In genomic region chr7:132816528-132816927, GRCm38 (mm10) we compare ENCODE assay signal across 19 mouse cellular contexts. TPM values are rescaled to one million over a fixed set of nuclear protein-coding genes. Genes with fewer than 3 reads are reported as not detected.
DNase-seq lines count a peak whose midpoint lies in the region; ATAC-seq and TF ChIP-seq lines count a peak whose summit lies in the region.
"Had no signal": no experiment of that assay in that cellular context is flagged by ENCODE, and none has a peak within 500 bp of the region (broad histone marks: within the 10 kb centered on the region; RNA-seq: fewer than 3 reads in every experiment).

No protein-coding gene starts in this region.

- TF ChIP-seq RAD21 in CH12.LX (IDR thresholded peaks at IDR 0.05; ENCODE audit: low read depth, low read length) = no peak

- H3K27me3 ChIP-seq in forebrain, embryonic 12.5 days = no peaks in the 10 kb centered on the region
- no peaks in the 10 kb centered on the region for H3K27me3 ChIP-seq in forebrain, embryonic 10.5 days (ENCODE audit: poor library complexity, severe bottlenecking)
- H3K27me3 ChIP-seq in CH12.LX (replicated peaks) = no peaks in the 10 kb centered on the region
- H3K27me3 ChIP-seq in splenic B cell, adult 2 months (ENCODE audit: control insufficient read depth, insufficient read depth, low read length, poor library complexity, severe bottlenecking) = no peaks in the 10 kb centered on the region
- H3K27me3 ChIP-seq in hindbrain, embryonic 12.5 days = no peaks in the 10 kb centered on the region
- H3K27me3 ChIP-seq: embryonic facial prominence, embryonic 12.5 days; forebrain, embryonic 15.5 days had no signal

- H3K4me1 ChIP-seq in forebrain, embryonic 12.5 days = peaks cover 45% of the 10 kb centered on the region
- peaks cover 64% of the 10 kb centered on the region for H3K4me1 ChIP-seq in forebrain, embryonic 10.5 days
- peaks cover 3 to 33% of the 10 kb centered on the region in 2 experiments for H3K4me1 ChIP-seq in CH12.LX (ENCODE audit: control insufficient read depth in 1 of 2, insufficient read depth in 2 of 2)
- peaks cover 16% of the 10 kb centered on the region for H3K4me1 ChIP-seq in hindbrain, embryonic 12.5 days

- peaks cover 11% of the 10 kb centered on the region; the same call in 1 of the 2 replicates for H3K79me2 ChIP-seq in CH12.LX (replicated peaks; ENCODE audit: control insufficient read depth, extremely low read depth, insufficient read depth, poor library complexity, severe bottlenecking)

- ATAC-seq in forebrain, embryonic 12.5 days (ENCODE audit: low FRiP score) = no peak
- ATAC-seq in hindbrain, embryonic 12.5 days (ENCODE audit: low FRiP score) = no peak
- ATAC-seq: CD4-positive, CD25-positive, alpha-beta regulatory T cell, adult 4 months; forebrain, embryonic 15.5 days; forebrain, postnatal 0 days had no signal

- WGBS in forebrain, embryonic 12.5 days = 36% methylated on average over 2 of the region's 2 CpGs
- 53% methylated on average over 2 of the region's 2 CpGs for WGBS in forebrain, embryonic 10.5 days
- WGBS in hindbrain, embryonic 12.5 days = 56% methylated on average over 2 of the region's 2 CpGs

- dilution Hi-C loops in CH12.LX (cut with MboI; ENCODE audit: extremely low pct_ligation_motif_present, extremely low pct_unique_long_range_greater_than_20kb, low sequenced_read_pairs) = no loop called here

- H3K9ac ChIP-seq in forebrain, embryonic 12.5 days = no peak overlapping the region
- no peak overlapping the region for H3K9ac ChIP-seq in CH12.LX (ENCODE audit: insufficient read depth, low read depth)
- no peak overlapping the region for H3K9ac ChIP-seq in hindbrain, embryonic 12.5 days
- H3K9ac ChIP-seq: embryonic facial prominence, embryonic 12.5 days; forebrain, embryonic 15.5 days; forebrain, postnatal 0 days had no signal

- no peak for DNase-seq in forebrain, embryonic 10.5 days (ENCODE audit: extremely low spot score, low spot score)
- peak; percentile 55 for DNase-seq in CH12.LX (ENCODE audit: extremely low read depth)
- DNase-seq in splenic B cell, adult 2 months (ENCODE audit: low read depth, low spot score) = peak; percentile 48
- DNase-seq: adrenal gland, adult 2 months; adrenal gland, postnatal 10 days; adrenal gland, postnatal 25 days; B cell, adult 2 months; cerebellum, adult 11-12 months; cerebellum, adult 2 months; cerebellum, adult 9-10 months; cerebellum, postnatal 10 days; cerebellum, postnatal 25 days; forebrain, postnatal 0 days had no signal

- TF ChIP-seq POLR2A in CH12.LX (IDR thresholded peaks at IDR 0.05; ENCODE audit: low read depth, low read length) = no peak

- H3K27ac ChIP-seq in forebrain, embryonic 12.5 days = 0 out of 2 replicates have a peak overlapping the region, but pooled peaks have one; percentile 2
- no peak overlapping the region for H3K27ac ChIP-seq in forebrain, embryonic 10.5 days
- H3K27ac ChIP-seq in CH12.LX (ENCODE audit: insufficient read depth, low read depth) = no peak overlapping the region
- H3K27ac ChIP-seq in hindbrain, embryonic 12.5 days = no peak overlapping the region
- H3K27ac ChIP-seq: embryonic facial prominence, embryonic 12.5 days had no signal

- peak; percentile 80 for TF ChIP-seq EP300 in CH12.LX (IDR thresholded peaks at IDR 0.05; ENCODE audit: low read length)

- H3K9me3 ChIP-seq in forebrain, embryonic 12.5 days = no peaks in the 10 kb centered on the region
- H3K9me3 ChIP-seq in forebrain, embryonic 10.5 days = no peaks in the 10 kb centered on the region
- H3K9me3 ChIP-seq in CH12.LX (replicated peaks; ENCODE audit: low read length) = no peaks in the 10 kb centered on the region
- no peaks in the 10 kb centered on the region for H3K9me3 ChIP-seq in hindbrain, embryonic 12.5 days (replicated peaks)
- H3K9me3 ChIP-seq: embryonic facial prominence, embryonic 10.5 days; embryonic facial prominence, embryonic 12.5 days; forebrain, embryonic 15.5 days had no signal

- H3K36me3 ChIP-seq in forebrain, embryonic 12.5 days (replicated peaks) = 0 out of 2 replicates have a peak, but pooled peaks cover 2% of the 10 kb centered on the region
- H3K36me3 ChIP-seq in forebrain, embryonic 10.5 days (replicated peaks) = peaks cover 3% of the 10 kb centered on the region; the same call in 1 of the 2 replicates
- H3K36me3 ChIP-seq in CH12.LX (replicated peaks in 1 of 2; ENCODE audit: control insufficient read depth in 1 of 2, insufficient read depth in 1 of 2, low read length in 1 of 2) = peaks cover 0 to 14% of the 10 kb centered on the region in 2 experiments
- H3K36me3 ChIP-seq in splenic B cell, adult 2 months (ENCODE audit: control insufficient read depth, insufficient read depth, low read length, poor library complexity, severe bottlenecking) = no peaks in the 10 kb centered on the region
- H3K36me3 ChIP-seq in hindbrain, embryonic 12.5 days = peaks cover 2% of the 10 kb centered on the region; the same call in 1 of the 2 replicates
- H3K36me3 ChIP-seq: forebrain, embryonic 15.5 days had no signal

- H3K4me2 ChIP-seq in forebrain, embryonic 12.5 days = no peak overlapping the region
- no peak overlapping the region for H3K4me2 ChIP-seq in CH12.LX (ENCODE audit: insufficient read depth, low read depth, poor library complexity, severe bottlenecking)
- no peak overlapping the region for H3K4me2 ChIP-seq in hindbrain, embryonic 12.5 days (replicated peaks)
- H3K4me2 ChIP-seq: embryonic facial prominence, embryonic 12.5 days; forebrain, embryonic 15.5 days had no signal

- H3K4me3 ChIP-seq in forebrain, embryonic 12.5 days (replicated peaks) = no peak overlapping the region
- H3K4me3 ChIP-seq in forebrain, embryonic 10.5 days = no peak overlapping the region
- H3K4me3 ChIP-seq in CH12.LX (replicated peaks in 1 of 3; ENCODE audit: low read depth in 2 of 3, low read length in 2 of 3, poor library complexity in 1 of 3) = no peak overlapping the region
- H3K4me3 ChIP-seq in hindbrain, embryonic 12.5 days = no peak overlapping the region
- H3K4me3 ChIP-seq: embryonic facial prominence, embryonic 10.5 days; embryonic facial prominence, embryonic 12.5 days; forebrain, embryonic 15.5 days had no signal

- no peak for TF ChIP-seq CTCF in CH12.LX (conservative IDR thresholded peaks at IDR 0.05 in 1 of 2, IDR thresholded peaks at IDR 0.05 in 1 of 2; ENCODE audit: low read depth in 2 of 2, low read length in 2 of 2)

- in situ Hi-C loops in CH12.LX (cut with MboI; ENCODE audit: low pct_ligation_motif_present, low pct_unique_long_range_greater_than_20kb, low sequenced_read_pairs) = no loop called here

TF ChIP-seq in CH12.LX, 34 proteins besides CTCF, POLR2A, EP300 and RAD21:
- TF ChIP-seq UBTF (IDR thresholded peaks at IDR 0.05; ENCODE audit: low read depth, low read length) = no peak
- peak; percentile 44; the same call in 1 of the 2 replicates for TF ChIP-seq JUN (IDR thresholded peaks at IDR 0.05; ENCODE audit: insufficient read depth, low read depth, low read length)
- TF ChIP-seq ETS1 (conservative IDR thresholded peaks at IDR 0.05; ENCODE audit: low read depth, low read length) = peak; percentile 49; the same call in 1 of the 2 replicates
- peak; percentile 68; the same call in 1 of the 2 replicates for TF ChIP-seq JUND (conservative IDR thresholded peaks at IDR 0.05; ENCODE audit: low read depth, low read length)
- TF ChIP-seq ZNF384 (IDR thresholded peaks at IDR 0.05; ENCODE audit: low read depth, low read length) = 0 out of 2 replicates have a peak, but pooled peaks have one; percentile 18

RNA-seq across cellular contexts. Expression of gene Fam53b, which starts 2.8 kb away (rescaled TPM):
- polyA plus RNA-seq in forebrain, embryonic 12.5 days (2016; fragmentation: Nextera tagmentation; extraction: Ambion mirVana) = 41.7 and 47.7 TPM in 2 replicates
- polyA plus RNA-seq in forebrain, embryonic 10.5 days (2016; fragmentation: Nextera tagmentation; extraction: Ambion mirVana) = 39.4 and 39.5 TPM in 2 replicates
- total RNA-seq in CH12.LX (2012; rRNA removed) (21.8 and 22.1 TPM in 2 replicates), CH12.LX (2014; rRNA removed) (14.4 and 15.6 TPM in 2 replicates)
- polyA plus RNA-seq in CH12.LX (2012; ENCODE audit: insufficient read length, low read depth) = 25.0 and 30.9 TPM in 2 replicates
- polyA plus RNA-seq in hindbrain, embryonic 12.5 days (2016; fragmentation: Nextera tagmentation; extraction: Ambion mirVana) = 22.7 and 25.3 TPM in 2 replicates

RNA-seq across cellular contexts. Expression of gene Eef1akmt2, which starts 35.9 kb away (rescaled TPM):
- 93.6 and 93.7 TPM in 2 replicates for polyA plus RNA-seq in forebrain, embryonic 12.5 days (2016; fragmentation: Nextera tagmentation; extraction: Ambion mirVana)
- polyA plus RNA-seq in forebrain, embryonic 10.5 days (2016; fragmentation: Nextera tagmentation; extraction: Ambion mirVana) = 76.8 and 80.9 TPM in 2 replicates
- 31.4 and 34.3 TPM in 2 replicates for total RNA-seq in CH12.LX (2012; rRNA removed)
- total RNA-seq in CH12.LX (2014; rRNA removed) = 87.2 and 94.8 TPM in 2 replicates
- 35.9 and 39.8 TPM in 2 replicates for polyA plus RNA-seq in CH12.LX (2012; ENCODE audit: insufficient read length, low read depth)
- polyA plus RNA-seq in hindbrain, embryonic 12.5 days (2016; fragmentation: Nextera tagmentation; extraction: Ambion mirVana) = 75.0 and 87.3 TPM in 2 replicates

RNA-seq across cellular contexts. Expression of gene Abraxas2, which starts 42.5 kb away (rescaled TPM):
- polyA plus RNA-seq in forebrain, embryonic 12.5 days (2016; fragmentation: Nextera tagmentation; extraction: Ambion mirVana) = 37.2 and 38.7 TPM in 2 replicates
- polyA plus RNA-seq in forebrain, embryonic 10.5 days (2016; fragmentation: Nextera tagmentation; extraction: Ambion mirVana) = 32.9 and 33.9 TPM in 2 replicates
- total RNA-seq in CH12.LX (2012; rRNA removed) (20.5 and 21.3 TPM in 2 replicates), CH12.LX (2014; rRNA removed) (26.7 and 28.4 TPM in 2 replicates)
- 20.1 and 20.3 TPM in 2 replicates for polyA plus RNA-seq in CH12.LX (2012; ENCODE audit: insufficient read length, low read depth)
- 35.8 and 36.2 TPM in 2 replicates for polyA plus RNA-seq in hindbrain, embryonic 12.5 days (2016; fragmentation: Nextera tagmentation; extraction: Ambion mirVana)
